Mouse (Mus musculus): ENCODE measurements around the gene Glul. TPM values are rescaled to one million over a fixed set of nuclear protein-coding genes. Genes with fewer than 3 reads are reported as not detected.
"Not testable (repeated sequence)": the region's sequence is repeated elsewhere in the genome, so short reads cannot be mapped to it uniquely, and the experiment has no call there.

Gene Glul
- 113 and 120 TPM in 2 replicates for polyA plus RNA-seq (2015; fragmentation: Nextera tagmentation; extraction: Ambion mirVana)

- Histone ChIP-seq H3K4me1 (replicated peaks; ENCODE audit: control insufficient read depth, insufficient read depth, low read length) (peaks cover 10% of the 10 kb centered on the region), H3K4me2 (ENCODE audit: low read depth, low read length) (peak within 1 kb of the TSS; percentile 62), H3K27me3 (ENCODE audit: control insufficient read depth, insufficient read depth, low read depth, low read length) (no peaks in the 10 kb centered on the region), H3K4me3 (ENCODE audit: low read length) (peak within 1 kb of the TSS; percentile 82), H3K9me3 (ENCODE audit: control insufficient read depth, low read length) (no peaks in the 10 kb centered on the region), H3K27ac (ENCODE audit: low read length) (peak within 1 kb of the TSS; percentile 96), H3K36me3 (ENCODE audit: control insufficient read depth, insufficient read depth, low read length) (peaks cover 16% of the 10 kb centered on the region), H3K9ac (ENCODE audit: low read length) (peak within 1 kb of the TSS; percentile 94)
- under 1% methylated on average over 51 of the region's 51 CpGs for WGBS
- ATAC-seq (ENCODE audit: low read depth): peak; percentile 97
These were observed at the start of gene Glul, which contains the start of gene Teddm2 for GRCm38 (mm10) chr1:153899731-153900380. Gene Glul, plus strand, starts transcription at chr1:153899944. Gene Teddm2, minus strand, starts transcription at chr1:153900228.

DNA sequence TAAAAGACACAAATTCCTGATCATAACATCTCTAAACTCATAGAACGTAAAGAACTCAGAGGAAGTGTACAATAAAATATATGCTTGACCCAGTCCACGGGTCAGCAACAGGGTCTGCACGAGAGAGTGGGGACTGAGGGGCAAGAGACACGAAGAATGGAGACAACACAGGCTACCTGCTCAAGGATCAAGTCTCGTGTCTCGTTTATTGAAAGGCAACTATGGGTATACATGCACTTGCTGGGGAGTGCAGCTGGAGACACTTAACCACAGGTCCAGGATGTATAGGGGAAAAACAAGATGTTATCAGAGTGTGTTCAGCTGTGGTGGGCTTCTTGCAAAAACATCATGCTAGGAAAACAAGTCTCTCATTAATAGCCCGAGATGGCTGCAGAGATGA lies 47.0 kb upstream of the Glul start:
- not testable (repeated sequence) for H3K27me3 ChIP-seq (ENCODE audit: control insufficient read depth, insufficient read depth, low read depth, low read length); H3K9ac ChIP-seq (ENCODE audit: low read length); ATAC-seq (ENCODE audit: low read depth); H3K9me3 ChIP-seq (ENCODE audit: control insufficient read depth, low read length); H3K4me2 ChIP-seq (ENCODE audit: low read depth, low read length); H3K27ac ChIP-seq (ENCODE audit: low read length); H3K36me3 ChIP-seq (ENCODE audit: control insufficient read depth, insufficient read depth, low read length); H3K4me3 ChIP-seq (ENCODE audit: low read length); H3K4me1 ChIP-seq (replicated peaks; ENCODE audit: control insufficient read depth, insufficient read depth, low read length)
- 66% methylated on average over 7 of the region's 7 CpGs for WGBS

DNA sequence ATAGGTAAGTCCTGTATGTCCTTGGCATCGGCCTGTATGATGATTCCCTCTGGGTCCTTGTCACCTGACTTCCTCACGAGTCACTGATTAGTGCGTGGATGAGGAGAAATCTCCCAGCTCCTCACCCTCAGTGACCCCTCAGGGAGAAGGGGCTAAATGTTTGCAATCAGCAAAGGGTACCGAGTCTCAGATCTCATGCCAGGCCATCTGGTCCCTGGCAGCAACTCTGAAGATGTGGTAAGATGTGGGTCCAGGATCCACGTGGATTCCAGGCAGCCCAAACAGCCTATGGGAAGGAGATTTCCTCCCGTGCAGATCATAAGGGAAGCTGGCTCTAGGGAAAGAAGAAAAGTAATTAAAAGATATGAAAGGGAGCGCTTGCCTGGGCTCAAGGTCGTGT lies 43.8 kb upstream of the Glul start:
- WGBS: 60% methylated on average over 8 of the region's 8 CpGs
- Histone ChIP-seq H3K4me1 (replicated peaks; ENCODE audit: control insufficient read depth, insufficient read depth, low read length) (no peaks in the 10 kb centered on the region), H3K27me3 (ENCODE audit: control insufficient read depth, insufficient read depth, low read depth, low read length) (no peaks in the 10 kb centered on the region), H3K9me3 (ENCODE audit: control insufficient read depth, low read length) (no peaks in the 10 kb centered on the region), H3K9ac (ENCODE audit: low read length) (no peak overlapping the region), H3K4me3 (ENCODE audit: low read length) (no peak overlapping the region), H3K36me3 (ENCODE audit: control insufficient read depth, insufficient read depth, low read length) (no peaks in the 10 kb centered on the region), H3K27ac (ENCODE audit: low read length) (no peak overlapping the region), H3K4me2 (ENCODE audit: low read depth, low read length) (no peak overlapping the region)
- no peak for ATAC-seq (ENCODE audit: low read depth)

GRCm38 (mm10) chr1:153874045-153874444 lies 25.7 kb upstream of the Glul start, which contains the start of gene Teddm1b:
Gene Teddm1b, plus strand, starts transcription at chr1:153874345.
- Histone ChIP-seq H3K4me3 (ENCODE audit: low read length) (no peak within 1 kb of the TSS), H3K4me2 (ENCODE audit: low read depth, low read length) (no peak within 1 kb of the TSS), H3K27me3 (ENCODE audit: control insufficient read depth, insufficient read depth, low read depth, low read length) (no peaks in the 10 kb centered on the region), H3K27ac (ENCODE audit: low read length) (no peak within 1 kb of the TSS), H3K36me3 (ENCODE audit: control insufficient read depth, insufficient read depth, low read length) (no peaks in the 10 kb centered on the region), H3K9ac (ENCODE audit: low read length) (no peak within 1 kb of the TSS), H3K4me1 (replicated peaks; ENCODE audit: control insufficient read depth, insufficient read depth, low read length) (no peaks in the 10 kb centered on the region), H3K9me3 (ENCODE audit: control insufficient read depth, low read length) (no peaks in the 10 kb centered on the region)
- WGBS: 70% methylated on average over 6 of the region's 6 CpGs
- no peak for ATAC-seq (ENCODE audit: low read depth)

- not testable (repeated sequence) for H3K9me3 ChIP-seq (ENCODE audit: control insufficient read depth, low read length); ATAC-seq (ENCODE audit: low read depth); H3K27ac ChIP-seq (ENCODE audit: low read length); H3K4me3 ChIP-seq (ENCODE audit: low read length); H3K9ac ChIP-seq (ENCODE audit: low read length); H3K27me3 ChIP-seq (ENCODE audit: control insufficient read depth, insufficient read depth, low read depth, low read length); H3K4me1 ChIP-seq (replicated peaks; ENCODE audit: control insufficient read depth, insufficient read depth, low read length); H3K36me3 ChIP-seq (ENCODE audit: control insufficient read depth, insufficient read depth, low read length); H3K4me2 ChIP-seq (ENCODE audit: low read depth, low read length)
- WGBS: 95% methylated on average over 17 of the region's 17 CpGs
These were observed 19.4 kb upstream of the Glul start for GRCm38 (mm10) chr1:153880391-153880790.

- Histone ChIP-seq H3K4me1 (replicated peaks; ENCODE audit: control insufficient read depth, insufficient read depth, low read length) (no peaks in the 10 kb centered on the region), H3K9ac (ENCODE audit: low read length) (no peak overlapping the region), H3K4me3 (ENCODE audit: low read length) (no peak overlapping the region), H3K27ac (ENCODE audit: low read length) (no peak overlapping the region), H3K4me2 (ENCODE audit: low read depth, low read length) (no peak overlapping the region), H3K27me3 (ENCODE audit: control insufficient read depth, insufficient read depth, low read depth, low read length) (no peaks in the 10 kb centered on the region), H3K9me3 (ENCODE audit: control insufficient read depth, low read length) (no peaks in the 10 kb centered on the region), H3K36me3 (ENCODE audit: control insufficient read depth, insufficient read depth, low read length) (no peaks in the 10 kb centered on the region)
- WGBS: 21% methylated on average over 17 of the region's 17 CpGs
- ATAC-seq (ENCODE audit: low read depth): no peak
These were observed 13.6 kb upstream of the Glul start for GRCm38 (mm10) chr1:153886024-153886633.

DNA sequence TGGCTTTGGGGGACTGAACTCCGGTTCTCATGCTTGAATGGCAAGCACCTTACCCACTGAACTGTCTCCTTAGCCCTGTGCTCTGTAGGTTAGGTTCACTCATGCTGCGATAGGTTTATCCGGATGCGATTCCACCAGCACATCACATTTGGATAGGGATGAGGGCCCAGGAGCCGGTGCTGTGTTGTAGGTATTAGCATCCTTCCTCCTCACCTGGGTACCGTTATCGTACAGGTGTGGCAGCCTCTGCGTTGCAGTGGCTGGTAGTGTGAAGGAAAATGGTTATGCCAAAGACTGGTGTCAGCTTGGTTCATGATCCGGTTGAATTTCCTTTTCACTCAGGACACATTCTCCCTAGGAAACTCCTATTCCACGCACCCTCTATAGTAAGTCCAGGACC lies 9.6 kb upstream of the Glul start:
- no peak overlapping the region for H3K27ac ChIP-seq (ENCODE audit: low read length)
- H3K27me3 ChIP-seq (ENCODE audit: control insufficient read depth, insufficient read depth, low read depth, low read length): no peaks in the 10 kb centered on the region
- no peaks in the 10 kb centered on the region; the same call in 1 of the 2 replicates for H3K4me1 ChIP-seq (replicated peaks; ENCODE audit: control insufficient read depth, insufficient read depth, low read length)
- no peaks in the 10 kb centered on the region for H3K36me3 ChIP-seq (ENCODE audit: control insufficient read depth, insufficient read depth, low read length)
- no peak for ATAC-seq (ENCODE audit: low read depth)
- no peaks in the 10 kb centered on the region for H3K9me3 ChIP-seq (ENCODE audit: control insufficient read depth, low read length)
- WGBS: 95% methylated on average over 10 of the region's 10 CpGs
- no peak overlapping the region for H3K4me3 ChIP-seq (ENCODE audit: low read length)
- H3K9ac ChIP-seq (ENCODE audit: low read length): no peak overlapping the region
- no peak overlapping the region for H3K4me2 ChIP-seq (ENCODE audit: low read depth, low read length)

DNA sequence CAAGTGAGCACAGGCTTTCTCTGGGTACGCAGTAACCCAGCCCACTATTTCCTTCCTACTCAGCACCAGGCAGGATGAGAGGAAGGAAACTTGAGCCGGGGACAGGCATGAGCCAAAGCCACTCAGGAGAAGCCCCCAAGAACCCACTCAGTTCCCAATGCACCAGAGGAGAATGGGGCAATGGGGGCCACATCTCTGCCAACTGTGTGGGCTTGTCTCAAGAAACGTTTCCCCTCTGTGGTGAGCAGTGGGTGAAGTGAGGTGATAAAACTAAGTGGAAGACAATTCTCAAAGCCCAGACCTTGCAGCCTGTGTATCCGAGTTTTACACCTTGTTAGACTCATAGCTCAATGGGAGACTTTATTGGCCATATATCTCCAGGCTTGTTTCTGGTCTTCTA lies 8.3 kb upstream of the Glul start, which contains the start of gene Teddm1a:
Gene Teddm1a, plus strand, starts transcription at position 301 of the 400 bp plus-strand sequence.
- Histone ChIP-seq H3K4me2 (ENCODE audit: low read depth, low read length) (no peak within 1 kb of the TSS), H3K36me3 (ENCODE audit: control insufficient read depth, insufficient read depth, low read length) (no peaks in the 10 kb centered on the region), H3K4me3 (ENCODE audit: low read length) (no peak within 1 kb of the TSS), H3K9me3 (ENCODE audit: control insufficient read depth, low read length) (no peaks in the 10 kb centered on the region), H3K4me1 (replicated peaks; ENCODE audit: control insufficient read depth, insufficient read depth, low read length) (no peaks in the 10 kb centered on the region; the same call in 1 of the 2 replicates), H3K27ac (ENCODE audit: low read length) (no peak within 1 kb of the TSS), H3K9ac (ENCODE audit: low read length) (no peak within 1 kb of the TSS), H3K27me3 (ENCODE audit: control insufficient read depth, insufficient read depth, low read depth, low read length) (no peaks in the 10 kb centered on the region)
- WGBS: 49% methylated on average over 4 of the region's 4 CpGs
- no peak for ATAC-seq (ENCODE audit: low read depth)

DNA sequence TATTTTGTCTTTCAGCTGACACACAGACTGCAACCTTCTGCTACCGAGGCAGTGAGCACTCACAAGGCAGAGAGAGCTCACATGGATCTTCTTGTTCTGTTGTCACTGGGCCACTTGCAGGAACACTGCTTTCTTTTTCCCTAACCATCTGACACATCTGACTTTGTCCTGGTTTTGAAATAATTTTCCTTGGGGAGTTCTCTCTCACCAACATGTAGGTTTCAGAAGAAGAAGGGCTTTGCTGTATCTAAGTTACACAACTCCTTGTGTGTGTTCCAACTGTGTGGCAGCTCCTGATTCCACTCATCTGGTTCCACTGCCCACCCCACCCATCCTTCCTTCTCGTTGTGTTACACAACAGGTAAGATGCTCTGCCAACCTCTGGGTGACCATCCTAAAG lies 6.0 kb upstream of the Glul start:
- Histone ChIP-seq H3K4me1 (replicated peaks; ENCODE audit: control insufficient read depth, insufficient read depth, low read length) (no peaks in the 10 kb centered on the region; the same call in none of the 2 replicates), H3K27me3 (ENCODE audit: control insufficient read depth, insufficient read depth, low read depth, low read length) (no peaks in the 10 kb centered on the region), H3K36me3 (ENCODE audit: control insufficient read depth, insufficient read depth, low read length) (no peaks in the 10 kb centered on the region), H3K9ac (ENCODE audit: low read length) (no peak overlapping the region), H3K27ac (ENCODE audit: low read length) (no peak overlapping the region), H3K4me2 (ENCODE audit: low read depth, low read length) (no peak overlapping the region), H3K4me3 (ENCODE audit: low read length) (no peak overlapping the region), H3K9me3 (ENCODE audit: control insufficient read depth, low read length) (no peaks in the 10 kb centered on the region)
- WGBS: 67% methylated on average over 2 of the region's 2 CpGs
- no peak for ATAC-seq (ENCODE audit: low read depth)
